23 mouse cellular contexts compared by ENCODE assay signal in the genomic region with DNA sequence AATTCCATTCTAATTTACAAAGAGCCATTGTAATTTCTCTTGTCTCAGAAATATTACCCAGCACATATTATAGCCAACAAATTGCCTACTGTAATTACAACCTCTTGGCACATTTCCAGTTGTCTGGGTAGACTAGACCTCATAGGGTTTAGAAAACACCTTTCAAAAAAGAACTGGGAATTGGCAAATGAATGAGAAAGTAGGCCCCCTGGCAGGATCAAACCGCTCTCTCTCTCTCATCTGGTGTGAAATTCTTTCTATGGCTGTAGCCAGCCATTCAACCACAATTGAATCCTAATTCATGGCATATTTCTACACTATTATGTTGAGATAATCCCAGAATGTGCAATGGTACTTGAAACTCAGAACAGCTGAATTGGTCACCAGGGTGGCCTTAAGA.
A peak's percentile ranks its signal among the peaks of the same experiment; 100 is the strongest.
DNase-seq lines count a peak whose midpoint lies in the region; ATAC-seq and TF ChIP-seq lines count a peak whose summit lies in the region.
"Had no signal": no experiment of that assay in that cellular context is flagged by ENCODE, and none has a peak within 500 bp of the region (broad histone marks: within the 10 kb centered on the region; RNA-seq: fewer than 3 reads in every experiment).

No protein-coding gene starts in this region.

- no peak overlapping the region for H3K9ac ChIP-seq in hindbrain, embryonic 14.5 days
- no peak overlapping the region for H3K9ac ChIP-seq in midbrain, postnatal 0 days (replicated peaks; ENCODE audit: low read length, poor library complexity, severe bottlenecking)
- H3K9ac ChIP-seq in midbrain, embryonic 15.5 days: no peak overlapping the region
- no peak overlapping the region for H3K9ac ChIP-seq in forebrain, embryonic 13.5 days
- H3K9ac ChIP-seq: embryonic facial prominence, embryonic 13.5 days; liver, embryonic 13.5 days; neural tube, embryonic 12.5 days had no signal

- 23% methylated on average over 1 of the region's 1 CpGs for WGBS in hindbrain, embryonic 14.5 days
- 45% methylated on average over 1 of the region's 1 CpGs for WGBS in hindbrain, embryonic 10.5 days
- 38% methylated on average over 1 of the region's 1 CpGs for WGBS in midbrain, postnatal 0 days
- 27% methylated on average over 1 of the region's 1 CpGs for WGBS in midbrain, embryonic 15.5 days
- 3% methylated on average over 1 of the region's 1 CpGs for WGBS in forebrain, embryonic 13.5 days

- H3K27me3 ChIP-seq in hindbrain, embryonic 14.5 days (ENCODE audit: control insufficient read depth, insufficient read depth, low read length): no peaks in the 10 kb centered on the region
- no peaks in the 10 kb centered on the region for H3K27me3 ChIP-seq in hindbrain, embryonic 10.5 days (ENCODE audit: insufficient read depth, poor library complexity, severe bottlenecking)
- H3K27me3 ChIP-seq in midbrain, postnatal 0 days (ENCODE audit: insufficient read depth, low read length): no peaks in the 10 kb centered on the region
- H3K27me3 ChIP-seq in midbrain, embryonic 15.5 days (replicated peaks): no peaks in the 10 kb centered on the region
- peaks cover 10% of the 10 kb centered on the region; the same call in 1 of the 2 replicates for H3K27me3 ChIP-seq in forebrain, embryonic 13.5 days
- H3K27me3 ChIP-seq: embryonic facial prominence, embryonic 13.5 days; liver, embryonic 13.5 days; neural tube, embryonic 12.5 days had no signal

- no peak overlapping the region for H3K4me2 ChIP-seq in hindbrain, embryonic 14.5 days (replicated peaks)
- no peak overlapping the region for H3K4me2 ChIP-seq in midbrain, postnatal 0 days (ENCODE audit: low read depth, low read length, poor library complexity, severe bottlenecking)
- H3K4me2 ChIP-seq in midbrain, embryonic 15.5 days: no peak overlapping the region
- no peak overlapping the region for H3K4me2 ChIP-seq in forebrain, embryonic 13.5 days
- H3K4me2 ChIP-seq: embryonic facial prominence, embryonic 13.5 days; heart, embryonic 11.5 days; liver, embryonic 13.5 days; neural tube, embryonic 12.5 days had no signal

- 0 out of 2 replicates have a peak, but pooled peaks have one; percentile 10 for ATAC-seq in cerebellum, adult (ENCODE audit: insufficient number of reproducible peaks, low FRiP score, low TSS enrichment)
- 0 out of 2 replicates have a peak, but pooled peaks have one; percentile 40 for ATAC-seq in hindbrain, embryonic 14.5 days (ENCODE audit: low FRiP score)
- no peak for ATAC-seq in midbrain, postnatal 0 days (ENCODE audit: low FRiP score)
- ATAC-seq in midbrain, embryonic 15.5 days (replicated peaks): no peak
- ATAC-seq in forebrain, embryonic 13.5 days: peak; percentile 63
- ATAC-seq: intestine, postnatal 0 days had no signal

- TF ChIP-seq CTCF in midbrain, postnatal 0 days (IDR thresholded peaks at IDR 0.05): no peak

- H3K4me1 ChIP-seq in hindbrain, embryonic 14.5 days (replicated peaks; ENCODE audit: control insufficient read depth, insufficient read depth, low read length): no peaks in the 10 kb centered on the region
- no peaks in the 10 kb centered on the region for H3K4me1 ChIP-seq in hindbrain, embryonic 10.5 days (replicated peaks)
- no peaks in the 10 kb centered on the region for H3K4me1 ChIP-seq in midbrain, postnatal 0 days (ENCODE audit: insufficient read depth, low read length)
- no peaks in the 10 kb centered on the region for H3K4me1 ChIP-seq in midbrain, embryonic 15.5 days
- H3K4me1 ChIP-seq in forebrain, embryonic 13.5 days: peaks cover 5% of the 10 kb centered on the region
- H3K4me1 ChIP-seq: embryonic facial prominence, embryonic 13.5 days; liver, embryonic 13.5 days; neural tube, embryonic 12.5 days had no signal

- no peaks in the 10 kb centered on the region for H3K36me3 ChIP-seq in hindbrain, embryonic 14.5 days (replicated peaks; ENCODE audit: control insufficient read depth, insufficient read depth)
- no peaks in the 10 kb centered on the region for H3K36me3 ChIP-seq in hindbrain, embryonic 10.5 days
- no peaks in the 10 kb centered on the region for H3K36me3 ChIP-seq in midbrain, postnatal 0 days (ENCODE audit: insufficient read depth, low read length)
- H3K36me3 ChIP-seq in midbrain, embryonic 15.5 days (replicated peaks): no peaks in the 10 kb centered on the region
- no peaks in the 10 kb centered on the region for H3K36me3 ChIP-seq in forebrain, embryonic 13.5 days (ENCODE audit: poor library complexity, severe bottlenecking)
- H3K36me3 ChIP-seq: embryonic facial prominence, embryonic 13.5 days; liver, embryonic 13.5 days; neural tube, embryonic 12.5 days had no signal

- no peak overlapping the region for H3K27ac ChIP-seq in hindbrain, embryonic 14.5 days
- no peak overlapping the region for H3K27ac ChIP-seq in hindbrain, embryonic 10.5 days
- H3K27ac ChIP-seq in midbrain, postnatal 0 days (ENCODE audit: low read depth, low read length): no peak overlapping the region
- H3K27ac ChIP-seq in midbrain, embryonic 15.5 days: no peak overlapping the region
- no peak overlapping the region for H3K27ac ChIP-seq in forebrain, embryonic 13.5 days
- H3K27ac ChIP-seq: embryonic facial prominence, embryonic 13.5 days; left cerebral cortex, adult 2 months; liver, embryonic 13.5 days; neural tube, embryonic 12.5 days had no signal

- H3K4me3 ChIP-seq in hindbrain, embryonic 14.5 days (replicated peaks; ENCODE audit: low read length): no peak overlapping the region
- H3K4me3 ChIP-seq in hindbrain, embryonic 10.5 days: no peak overlapping the region
- H3K4me3 ChIP-seq in midbrain, postnatal 0 days (ENCODE audit: low read depth, low read length): no peak overlapping the region
- H3K4me3 ChIP-seq in midbrain, embryonic 15.5 days: no peak overlapping the region
- no peak overlapping the region for H3K4me3 ChIP-seq in forebrain, embryonic 13.5 days
- H3K4me3 ChIP-seq: embryonic facial prominence, embryonic 13.5 days; left cerebral cortex, adult 2 months; liver, embryonic 13.5 days; neural tube, embryonic 12.5 days had no signal

- no peak for DNase-seq in cerebellum, adult 9-10 months
- peak; percentile 56 for DNase-seq in hindbrain, embryonic 14.5 days (ENCODE audit: low spot score)
- no peak for DNase-seq in hindbrain, embryonic 10.5 days (ENCODE audit: low spot score)
- peak; percentile 24 for DNase-seq in midbrain, postnatal 0 days (ENCODE audit: low spot score)
- DNase-seq in kidney, adult 18-20 months: no peak
- DNase-seq: adrenal gland, postnatal 14 days; cerebellum, adult 11 months; cerebellum, postnatal 25 days; gastrocnemius, postnatal 10 days; kidney, postnatal 4 days; liver, embryonic 13.5 days; lung, adult 2 months; lung, postnatal 14 days; thymus, adult 18-20 months; thymus, postnatal 36 days had no signal

- H3K9me3 ChIP-seq in hindbrain, embryonic 14.5 days (ENCODE audit: control insufficient read depth, low read length): no peaks in the 10 kb centered on the region
- no peaks in the 10 kb centered on the region for H3K9me3 ChIP-seq in hindbrain, embryonic 10.5 days
- no peaks in the 10 kb centered on the region for H3K9me3 ChIP-seq in midbrain, postnatal 0 days (ENCODE audit: low read length)
- no peaks in the 10 kb centered on the region for H3K9me3 ChIP-seq in midbrain, embryonic 15.5 days
- no peaks in the 10 kb centered on the region for H3K9me3 ChIP-seq in forebrain, embryonic 13.5 days (replicated peaks)
- H3K9me3 ChIP-seq: embryonic facial prominence, embryonic 13.5 days; liver, embryonic 13.5 days; neural tube, embryonic 12.5 days had no signal

Comparison
In these comparisons a context has a peak if more than half of its experiments do, and no peak if none do; other contexts are left out.
1. DNase-seq: peak in hindbrain, embryonic 14.5 days (single experiment) and midbrain, postnatal 0 days (single experiment); none in cerebellum, adult 9-10 months (single experiment), hindbrain, embryonic 10.5 days (single experiment) and kidney, adult 18-20 months (single experiment).
2. ATAC-seq: peak in cerebellum, adult (single experiment), hindbrain, embryonic 14.5 days (single experiment) and forebrain, embryonic 13.5 days (single experiment); none in midbrain, postnatal 0 days (single experiment) and midbrain, embryonic 15.5 days (single experiment).